Mouse (Mus musculus): ENCODE measurements around the gene Fam43a. TPM values are rescaled to one million over a fixed set of nuclear protein-coding genes. Genes with fewer than 3 reads are reported as not detected.

The Fam43a gene
- polyA plus RNA-seq, 2 experiments = 1.6 to 2.9 TPM

DNA sequence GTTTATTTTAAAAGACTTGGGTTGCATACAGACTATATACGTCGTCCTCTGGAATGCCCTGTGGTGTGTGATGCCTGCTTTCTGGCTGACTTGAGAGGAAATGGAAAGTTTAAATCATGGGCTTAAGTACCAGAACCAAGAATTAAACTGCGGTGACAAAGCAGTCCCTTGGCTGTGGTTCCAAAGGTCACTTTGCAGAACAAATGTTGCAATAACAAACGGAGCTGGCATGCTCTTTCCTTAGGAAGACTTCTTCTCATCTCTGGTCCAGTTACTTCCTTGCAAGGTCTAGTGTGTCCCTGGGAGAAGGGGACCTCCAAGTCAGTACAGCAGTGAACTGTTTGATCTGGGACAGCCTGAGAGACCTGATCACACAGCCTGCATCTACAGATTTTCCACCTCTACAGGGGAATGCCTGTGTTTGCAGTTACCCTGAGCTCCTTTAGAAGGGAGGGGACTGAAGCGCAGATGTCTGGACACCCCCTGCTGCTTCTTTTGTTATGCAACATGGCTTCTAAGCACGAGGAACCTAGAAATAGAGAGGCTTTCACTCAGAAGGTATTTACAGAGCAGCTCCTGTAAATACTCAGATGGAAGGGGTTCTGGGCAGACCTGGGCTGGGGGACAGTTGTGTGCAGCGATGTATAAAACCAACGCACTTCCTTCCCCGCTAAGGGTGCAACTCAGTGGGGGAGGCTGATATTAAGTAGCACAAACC is 46.5 kb downstream of the Fam43a start:
- peaks cover 0 to 3% of the 10 kb centered on the region in 2 experiments; a peak in 1 of 4 replicates for H3K4me1 ChIP-seq (replicated peaks; ENCODE audit: control insufficient read depth in 2 of 2, insufficient read depth in 2 of 2, low read length in 1 of 2)
- no peaks in the 10 kb centered on the region for H3K36me3 ChIP-seq (replicated peaks; ENCODE audit: control insufficient read depth, insufficient read depth, low read depth)
- H3K27me3 ChIP-seq (ENCODE audit: control insufficient read depth, insufficient read depth, low read length) = no peaks in the 10 kb centered on the region
- DNase-seq (ENCODE audit: low read depth in 3 of 3, low spot score in 3 of 3) (no peak), ATAC-seq (ENCODE audit: insufficient read depth) (no peak)
- H3K4me2 ChIP-seq (ENCODE audit: low read depth) = no peak overlapping the region
- no peak overlapping the region for H3K4me3 ChIP-seq (ENCODE audit: insufficient read depth in 1 of 2, low read depth in 2 of 2, low read length in 2 of 2)
- no peak overlapping the region for H3K27ac ChIP-seq
- no peaks in the 10 kb centered on the region for H3K9me3 ChIP-seq (ENCODE audit: control insufficient read depth, low read length)
- no peak overlapping the region for H3K9ac ChIP-seq (replicated peaks)
- TF ChIP-seq CTCF (IDR thresholded peaks at IDR 0.05; ENCODE audit: low read depth) (no peak), EP300 (IDR thresholded peaks at IDR 0.05; ENCODE audit: low read depth) (no peak)
- 49% methylated on average over 9 of the region's 9 CpGs for WGBS (ENCODE audit: insufficient replicate concordance)

DNA sequence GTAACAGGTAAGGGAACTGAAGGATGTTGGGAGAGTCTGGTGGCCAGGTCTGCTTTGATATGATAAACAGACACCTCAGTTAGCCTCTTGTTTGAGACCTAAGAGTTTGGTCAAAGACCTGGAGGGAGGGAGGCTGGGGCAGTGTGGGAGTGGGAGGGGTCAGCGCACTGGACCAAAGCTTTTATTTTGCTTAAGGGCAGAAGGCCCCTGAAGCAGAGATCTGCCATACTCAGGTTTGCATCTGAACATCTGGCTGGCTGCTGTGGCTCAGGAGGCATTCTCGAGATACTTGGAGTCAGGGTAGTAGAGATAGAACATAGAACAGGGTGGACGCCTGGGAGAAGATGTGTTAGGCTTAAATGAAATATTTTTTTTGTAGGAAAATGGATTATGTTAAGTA is 47.3 kb downstream of the Fam43a start:
- no peak for TF ChIP-seq EP300 (IDR thresholded peaks at IDR 0.05; ENCODE audit: low read depth)
- Histone ChIP-seq H3K27me3 (ENCODE audit: control insufficient read depth, insufficient read depth, low read length) (no peaks in the 10 kb centered on the region), H3K4me1 (replicated peaks; ENCODE audit: control insufficient read depth in 2 of 2, insufficient read depth in 2 of 2, low read length in 1 of 2) (peaks cover 0 to 3% of the 10 kb centered on the region in 2 experiments; a peak in 1 of 4 replicates), H3K36me3 (replicated peaks; ENCODE audit: control insufficient read depth, insufficient read depth, low read depth) (no peaks in the 10 kb centered on the region), H3K4me3 (ENCODE audit: insufficient read depth in 1 of 2, low read depth in 2 of 2, low read length in 2 of 2) (no peak overlapping the region), H3K9me3 (ENCODE audit: control insufficient read depth, low read length) (no peaks in the 10 kb centered on the region), H3K4me2 (ENCODE audit: low read depth) (no peak overlapping the region), H3K9ac (replicated peaks) (no peak overlapping the region), H3K27ac (no peak overlapping the region)
- DNase-seq (ENCODE audit: low read depth in 3 of 3, low spot score in 3 of 3) (no peak), ATAC-seq (ENCODE audit: insufficient read depth) (no peak)
- WGBS (ENCODE audit: insufficient replicate concordance) = 69% methylated on average over 3 of the region's 3 CpGs

DNA sequence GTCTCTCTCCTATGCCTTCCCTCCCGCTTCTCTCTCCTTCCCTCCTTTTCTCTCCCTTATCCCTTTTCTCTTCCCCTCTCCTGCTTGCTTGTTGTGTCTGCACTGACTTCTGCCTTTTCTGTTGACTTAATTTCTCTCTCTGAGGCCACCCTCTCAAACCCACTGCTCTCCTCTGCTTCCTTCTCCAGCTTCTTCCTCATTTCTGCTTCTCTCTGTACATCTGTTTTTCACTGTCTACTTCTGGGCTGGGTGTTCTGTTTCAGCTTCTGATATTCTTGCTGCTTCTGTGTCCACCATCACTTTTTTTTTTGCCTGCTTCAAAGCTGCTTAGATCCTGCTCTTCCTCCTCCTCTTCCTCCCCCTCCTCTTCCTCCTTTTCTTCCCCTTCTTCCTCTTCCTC is 51.8 kb downstream of the Fam43a start:
- Histone ChIP-seq H3K36me3 (replicated peaks; ENCODE audit: control insufficient read depth, insufficient read depth, low read depth) (no peaks in the 10 kb centered on the region), H3K9ac (replicated peaks) (no peak overlapping the region), H3K9me3 (ENCODE audit: control insufficient read depth, low read length) (no peaks in the 10 kb centered on the region), H3K4me3 (ENCODE audit: insufficient read depth in 1 of 2, low read depth in 2 of 2, low read length in 2 of 2) (no peak overlapping the region), H3K27me3 (ENCODE audit: control insufficient read depth, insufficient read depth, low read length) (no peaks in the 10 kb centered on the region), H3K4me2 (ENCODE audit: low read depth) (no peak overlapping the region), H3K27ac (no peak overlapping the region), H3K4me1 (replicated peaks; ENCODE audit: control insufficient read depth in 2 of 2, insufficient read depth in 2 of 2, low read length in 1 of 2) (no peaks in the 10 kb centered on the region; a peak in 1 of 4 replicates)
- DNase-seq (ENCODE audit: low read depth in 3 of 3, low spot score in 3 of 3) (no peak), ATAC-seq (ENCODE audit: insufficient read depth) (no peak)
- WGBS (ENCODE audit: insufficient replicate concordance) = 22% methylated on average over 1 of the region's 1 CpGs
- TF ChIP-seq EP300 (IDR thresholded peaks at IDR 0.05; ENCODE audit: low read depth) = no peak
- no peak for TF ChIP-seq CTCF (IDR thresholded peaks at IDR 0.05; ENCODE audit: low read depth)

Other genes with a start within 250 kb of the Fam43a start
- gene Atp13a3, start 193.7 kb upstream of the Fam43a start, polyA plus RNA-seq (2012; rRNA removed) = 11.7 and 14.8 TPM in 2 replicates
- gene Atp13a3, start 193.7 kb upstream of the Fam43a start, polyA plus RNA-seq (2014; fragmentation: Nextera tagmentation; extraction: Ambion mirVana) = 8.7 and 10.7 TPM in 2 replicates
- gene Tmem44, start 48.9 kb upstream of the Fam43a start, polyA plus RNA-seq (2012; rRNA removed) = 0.85 and 0.87 TPM in 2 replicates
- gene Tmem44, start 48.9 kb upstream of the Fam43a start, polyA plus RNA-seq (2014; fragmentation: Nextera tagmentation; extraction: Ambion mirVana) = 0.46 and 0.48 TPM in 2 replicates
- 7.1 and 12.3 TPM in 2 replicates for gene Lsg1, start 12.1 kb upstream of the Fam43a start, polyA plus RNA-seq (2012; rRNA removed)
- gene Lsg1, start 12.1 kb upstream of the Fam43a start, polyA plus RNA-seq (2014; fragmentation: Nextera tagmentation; extraction: Ambion mirVana) = 28.2 and 28.8 TPM in 2 replicates